Mouse (Mus musculus) CD8-positive naive resting alpha-beta T cell, adult 2 months (primary cell): ENCODE results near the gene Elf2.
"Not testable (repeated sequence)": the region's sequence is repeated elsewhere in the genome, so short reads cannot be mapped to it uniquely, and the experiment has no call there.

Source experiments
- DNase-seq, 2 experiments: peaks; one replicate each; pipeline ENCODE4 v3.0.0; 2022; ENCODE audit warnings: low read depth in 2 of 2, low spot score in 2 of 2

The Elf2 gene

GRCm38 (mm10) chr3:51219213-51219612 lies 121.2 kb downstream of the Elf2 start:
- no peak for DNase-seq

GRCm38 (mm10) chr3:51218385-51218784 lies 122.1 kb downstream of the Elf2 start:
- DNase-seq: not testable (repeated sequence)

- DNase-seq: not testable (repeated sequence)
Measured at GRCm38 (mm10) chr3:51216351-51216750, 124.1 kb downstream of the Elf2 start.

- no peak for DNase-seq
Measured at GRCm38 (mm10) chr3:51215681-51216080, 124.8 kb downstream of the Elf2 start.

GRCm38 (mm10) chr3:51213111-51213510 lies 127.4 kb downstream of the Elf2 start:
- no peak for DNase-seq

- DNase-seq: no peak
Measured at GRCm38 (mm10) chr3:51210485-51210884, 130.0 kb downstream of the Elf2 start.

GRCm38 (mm10) chr3:51209503-51210314 lies 130.8 kb downstream of the Elf2 start:
- DNase-seq: no peak

GRCm38 (mm10) chr3:51208633-51209032 lies 131.8 kb downstream of the Elf2 start:
- no peak for DNase-seq

GRCm38 (mm10) chr3:51206521-51206920 lies 133.9 kb downstream of the Elf2 start:
- no peak for DNase-seq

GRCm38 (mm10) chr3:51204897-51205296 lies 135.6 kb downstream of the Elf2 start:
- DNase-seq: no peak

- DNase-seq: no peak
Measured at GRCm38 (mm10) chr3:51204441-51204840, 136.0 kb downstream of the Elf2 start.

- no peak for DNase-seq
Measured at GRCm38 (mm10) chr3:51203906-51204305, 136.6 kb downstream of the Elf2 start.
